Mouse (Mus musculus): ENCODE results near the gene Smyd3. TPM values are rescaled to one million over a fixed set of nuclear protein-coding genes. Genes with fewer than 3 reads are reported as not detected.
"Not testable (repeated sequence)": the region's sequence is repeated elsewhere in the genome, so short reads cannot be mapped to it uniquely, and the experiment has no call there.

The Smyd3 gene
- total RNA-seq, 2 experiments from 2014 or later, result 5.1 to 5.8 TPM

- no peak for DNase-seq
- no peak for TF ChIP-seq CTCF (IDR thresholded peaks at IDR 0.05)
- Histone ChIP-seq H3K27ac (no peak overlapping the region), H3K4me3 (no peak overlapping the region)
- intact Hi-C loops (cut with DNase I), result no loop called here
These were observed 340.8 kb downstream of the Smyd3 start for GRCm38 (mm10) chr1:179176861-179177658.

DNA sequence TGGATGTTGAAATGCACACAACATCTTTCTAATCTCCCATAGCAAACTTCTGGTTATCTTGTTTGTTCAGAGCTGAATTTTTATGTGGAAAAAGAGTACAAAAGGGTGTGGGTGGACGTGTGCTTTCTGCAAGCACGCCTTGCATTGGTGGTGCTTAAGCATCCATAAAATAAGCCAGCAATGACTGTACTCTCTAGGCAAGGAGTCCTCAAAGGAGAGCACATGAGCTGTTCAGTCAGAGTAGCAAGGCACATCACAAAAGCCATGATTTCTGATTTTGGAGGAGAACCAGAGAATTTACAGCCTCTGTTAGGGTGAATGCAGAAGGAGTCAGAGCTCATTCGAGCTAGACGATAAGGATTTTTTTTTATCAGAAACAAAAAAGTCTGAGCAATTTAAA, 343.6 kb downstream of the Smyd3 start:
- no peak overlapping the region for H3K27ac ChIP-seq
- no peak for DNase-seq
- TF ChIP-seq CTCF (IDR thresholded peaks at IDR 0.05), result no peak
- intact Hi-C loops (cut with DNase I), result no loop called here
- no peak overlapping the region for H3K4me3 ChIP-seq

GRCm38 (mm10) chr1:179170555-179170954, 347.3 kb downstream of the Smyd3 start:
- TF ChIP-seq CTCF (IDR thresholded peaks at IDR 0.05), result no peak
- H3K27ac ChIP-seq, result no peak overlapping the region
- H3K4me3 ChIP-seq, result no peak overlapping the region
- no peak for DNase-seq
- intact Hi-C loops (cut with DNase I), result no loop called here

- no peak for TF ChIP-seq CTCF (IDR thresholded peaks at IDR 0.05)
- no peak for DNase-seq
- no peak overlapping the region for H3K4me3 ChIP-seq
- intact Hi-C loops (cut with DNase I), result no loop called here
- H3K27ac ChIP-seq, result no peak overlapping the region
These were observed 348.1 kb downstream of the Smyd3 start for GRCm38 (mm10) chr1:179169749-179170148.

DNA sequence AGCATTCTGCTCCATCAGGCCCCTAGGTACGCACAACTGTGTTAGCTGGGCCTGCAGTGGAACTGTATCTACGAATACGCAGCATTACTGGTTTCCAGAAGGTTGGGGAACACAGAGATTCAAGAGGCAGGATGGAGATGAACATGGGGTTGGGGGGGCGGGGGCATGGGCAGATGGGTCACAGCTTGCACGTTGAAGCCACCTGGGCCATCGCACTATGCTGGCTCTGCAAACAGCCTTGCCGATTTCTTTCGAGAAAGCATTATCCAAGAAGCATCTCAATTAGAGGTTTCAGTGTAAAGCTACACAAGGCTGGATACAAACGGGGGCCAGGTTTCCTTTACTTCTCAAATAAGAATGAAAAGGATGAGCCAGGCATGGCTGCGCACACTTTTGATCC, 348.7 kb downstream of the Smyd3 start:
- no peak for TF ChIP-seq CTCF (IDR thresholded peaks at IDR 0.05)
- H3K4me3 ChIP-seq, result no peak overlapping the region
- no peak for DNase-seq
- no peak overlapping the region for H3K27ac ChIP-seq
- intact Hi-C loops (cut with DNase I), result no loop called here

GRCm38 (mm10) chr1:179164219-179164618, 353.6 kb downstream of the Smyd3 start:
- H3K27ac ChIP-seq; H3K4me3 ChIP-seq; intact Hi-C loops (cut with DNase I); DNase-seq: not testable (repeated sequence)

GRCm38 (mm10) chr1:179162752-179163151, 355.1 kb downstream of the Smyd3 start:
- H3K27ac ChIP-seq; DNase-seq; H3K4me3 ChIP-seq; intact Hi-C loops (cut with DNase I): not testable (repeated sequence)

- Histone ChIP-seq H3K4me3 (no peak overlapping the region), H3K27ac (no peak overlapping the region)
- DNase-seq, result no peak
- intact Hi-C loops (cut with DNase I), result no loop called here
- no peak for TF ChIP-seq CTCF (IDR thresholded peaks at IDR 0.05)
These were observed 355.9 kb downstream of the Smyd3 start for GRCm38 (mm10) chr1:179161947-179162346.

DNA sequence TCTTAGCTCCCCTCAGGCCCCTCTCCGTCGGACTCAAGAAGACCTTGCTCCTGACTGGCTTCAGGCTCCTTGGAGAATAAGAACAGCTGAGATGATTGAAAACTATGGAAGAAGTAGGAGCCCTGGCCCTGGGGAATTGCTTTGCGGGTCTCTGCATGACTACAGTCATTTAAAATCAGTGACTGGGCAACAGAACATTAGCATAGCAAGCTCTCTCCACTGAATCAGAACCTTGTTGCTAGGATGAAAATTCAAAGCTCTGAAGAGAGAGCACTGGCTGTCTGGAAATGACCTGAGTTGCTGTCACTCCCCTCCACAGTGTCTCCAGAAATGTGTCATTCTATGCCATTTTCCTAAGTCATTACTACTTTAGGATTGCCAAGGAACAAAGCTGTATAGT, 357.1 kb downstream of the Smyd3 start:
- Histone ChIP-seq H3K4me3 (no peak overlapping the region), H3K27ac (no peak overlapping the region)
- DNase-seq, result no peak
- TF ChIP-seq CTCF (IDR thresholded peaks at IDR 0.05), result no peak
- intact Hi-C loops (cut with DNase I), result no loop called here

DNA sequence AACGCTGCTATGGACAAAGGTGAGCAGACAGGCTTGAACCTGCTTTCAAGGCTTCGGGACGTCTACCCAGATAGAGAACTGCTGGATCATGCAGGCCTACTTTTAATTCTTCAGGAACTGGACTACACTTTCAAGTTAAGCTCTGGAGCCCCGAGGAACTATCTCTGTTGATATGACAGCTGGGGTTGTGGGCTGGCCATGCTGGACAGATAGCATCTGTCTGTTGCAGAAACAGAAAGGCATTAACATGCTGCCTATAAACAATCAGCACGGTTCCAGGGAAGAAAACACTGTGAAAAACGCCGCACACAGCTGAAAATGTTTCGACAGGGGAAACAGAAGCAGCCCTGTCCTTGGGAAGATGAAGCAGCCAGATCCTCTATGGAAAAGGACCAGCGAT, 365.5 kb downstream of the Smyd3 start:
- intact Hi-C loops (cut with DNase I), result no loop called here
- no peak for TF ChIP-seq CTCF (IDR thresholded peaks at IDR 0.05)
- Histone ChIP-seq H3K4me3 (no peak overlapping the region), H3K27ac (no peak overlapping the region)
- no peak for DNase-seq

DNA sequence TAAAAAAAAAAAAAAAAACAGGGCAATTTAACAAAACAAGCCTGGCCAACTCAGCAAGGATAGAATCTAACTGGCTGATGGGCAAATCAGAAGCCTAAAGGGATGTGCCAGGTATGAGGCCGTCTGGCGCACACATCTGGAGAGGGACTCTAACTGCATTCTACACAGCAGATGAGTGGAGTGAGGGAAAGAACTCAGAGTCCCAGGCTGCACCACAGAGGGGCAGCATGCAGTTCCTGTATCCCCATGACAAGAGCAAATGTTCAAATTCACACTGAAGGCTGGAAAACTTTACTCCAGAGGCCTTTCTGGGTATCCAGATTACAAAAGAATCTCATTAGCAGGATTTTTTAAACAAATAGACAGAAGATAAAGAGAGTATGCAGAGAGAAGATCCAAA, 366.6 kb downstream of the Smyd3 start:
- TF ChIP-seq CTCF (IDR thresholded peaks at IDR 0.05), result no peak
- DNase-seq, result no peak
- Histone ChIP-seq H3K4me3 (no peak overlapping the region), H3K27ac (no peak overlapping the region)
- intact Hi-C loops (cut with DNase I), result no loop called here

DNA sequence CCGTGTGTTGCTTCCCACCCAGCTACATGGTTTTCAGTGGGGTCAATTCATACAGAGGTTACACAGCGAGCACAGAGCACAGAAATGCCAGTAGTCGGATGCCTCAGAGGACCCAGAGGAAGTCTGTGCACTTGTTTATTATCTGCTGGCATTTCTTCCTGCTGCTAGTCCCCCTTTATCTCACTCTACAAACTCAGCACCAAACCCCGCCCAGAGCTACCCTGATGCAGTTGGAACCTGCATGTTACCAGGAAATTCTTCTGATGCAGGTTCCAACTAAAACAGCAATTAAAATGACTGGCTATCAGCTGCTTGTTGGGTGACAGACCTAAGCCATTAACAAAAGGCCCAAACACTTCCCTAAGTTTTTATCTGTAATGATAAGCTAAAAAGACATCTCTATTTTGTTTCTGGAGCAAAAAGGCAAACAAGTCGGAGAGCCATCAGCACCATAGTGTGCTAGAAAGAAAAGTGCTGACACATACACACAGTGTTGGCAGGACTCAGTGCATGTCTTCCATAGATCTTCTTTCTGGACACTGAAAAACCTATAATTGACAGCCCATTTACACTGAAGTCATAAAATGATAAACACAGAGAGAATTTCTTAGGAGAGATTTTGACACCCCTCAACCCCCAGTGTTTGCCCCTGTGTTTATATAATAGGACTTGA, 368.2 kb downstream of the Smyd3 start:
- no peak overlapping the region for H3K27ac ChIP-seq
- DNase-seq, result no peak
- no peak overlapping the region for H3K4me3 ChIP-seq
- no peak for TF ChIP-seq CTCF (IDR thresholded peaks at IDR 0.05)
- intact Hi-C loops (cut with DNase I), result loop anchor here (10.0 kb wide), 1 partner anchor 465 kb away; no protein-coding TSS in a partner anchor

DNA sequence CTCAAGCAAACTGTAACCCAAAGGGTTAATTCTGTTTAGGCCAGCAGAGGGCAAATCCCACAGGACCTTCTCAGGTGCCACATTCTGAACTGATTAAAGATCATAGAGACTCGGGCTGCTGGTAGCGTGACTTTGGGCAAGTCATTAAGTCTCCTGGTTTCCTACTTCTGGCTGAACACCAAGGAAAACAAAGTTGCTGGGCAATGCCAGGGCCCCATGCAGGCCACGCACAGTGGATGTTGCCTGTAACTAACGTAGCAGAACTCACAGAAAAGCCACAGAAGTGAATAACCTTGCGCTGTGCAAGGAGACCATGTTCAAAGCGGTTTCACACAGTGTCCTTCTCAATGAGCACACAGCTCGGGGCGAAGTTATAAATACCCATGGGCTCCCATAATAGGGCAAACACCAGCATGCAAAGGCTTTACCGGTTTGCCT, 371.1 kb downstream of the Smyd3 start:
- intact Hi-C loops (cut with DNase I), result loop anchor here (10.0 kb wide), 1 partner anchor 462 kb away; no protein-coding TSS in a partner anchor
- Histone ChIP-seq H3K27ac (no peak overlapping the region), H3K4me3 (no peak overlapping the region)
- no peak for DNase-seq
- TF ChIP-seq CTCF (IDR thresholded peaks at IDR 0.05), result no peak

All from gastrocnemius, adult 2 months (tissue).